Mouse (Mus musculus) kidney, postnatal 14 days (tissue): ENCODE data around the gene Sf3b6.
A peak's percentile ranks its signal among the peaks of the same experiment; 100 is the strongest.

ENCODE experiments used
- DNase-seq: peaks from one replicate; pipeline ENCODE4 v3.0.0; 2022; ENCODE audit warnings: mixed read lengths

Gene Sf3b6

GRCm38 (mm10) chr12:4841392-4841887 lies 24.1 kb downstream of the Sf3b6 start, which contains the start of gene Fkbp1b:
Gene Fkbp1b, minus strand, starts transcription at chr12:4841591.
- DNase-seq = peak; percentile 78

GRCm38 (mm10) chr12:4842456-4842855 lies 25.1 kb downstream of the Sf3b6 start:
- no peak for DNase-seq

GRCm38 (mm10) chr12:4842890-4843597 lies 25.7 kb downstream of the Sf3b6 start, which contains the start of gene Wdcp:
Gene Wdcp, plus strand, starts transcription at chr12:4843303.
- peak; percentile 94 for DNase-seq

- peak; percentile 54 for DNase-seq
Measured at GRCm38 (mm10) chr12:4843741-4844140, 26.4 kb downstream of the Sf3b6 start.

- DNase-seq = no peak
Measured at GRCm38 (mm10) chr12:4856160-4856559, 38.8 kb downstream of the Sf3b6 start.

- DNase-seq = no peak
Measured at GRCm38 (mm10) chr12:4856834-4857233, 39.5 kb downstream of the Sf3b6 start.

GRCm38 (mm10) chr12:4859241-4859914 lies 42.0 kb downstream of the Sf3b6 start:
- DNase-seq = no peak

- no peak for DNase-seq
Measured at GRCm38 (mm10) chr12:4862672-4863071, 45.3 kb downstream of the Sf3b6 start.

- peak; percentile 89 for DNase-seq
Measured at GRCm38 (mm10) chr12:4863654-4864337, 46.5 kb downstream of the Sf3b6 start.

- DNase-seq = no peak
Measured at GRCm38 (mm10) chr12:4864338-4864690, 47.0 kb downstream of the Sf3b6 start.

GRCm38 (mm10) chr12:4868924-4869323 lies 51.6 kb downstream of the Sf3b6 start:
- no peak for DNase-seq

- DNase-seq = no peak
Measured at GRCm38 (mm10) chr12:4871260-4871659, 53.9 kb downstream of the Sf3b6 start.

GRCm38 (mm10) chr12:4872273-4872672 lies 54.9 kb downstream of the Sf3b6 start:
- DNase-seq = no peak

GRCm38 (mm10) chr12:4872983-4873477 lies 55.7 kb downstream of the Sf3b6 start:
- no peak for DNase-seq

- DNase-seq = no peak
Measured at GRCm38 (mm10) chr12:4873531-4873930, 56.2 kb downstream of the Sf3b6 start.

- DNase-seq = peak; percentile 86
Measured at GRCm38 (mm10) chr12:4874161-4874927, 57.0 kb downstream of the Sf3b6 start, which contains the start of gene Mfsd2b. Gene Mfsd2b, minus strand, starts transcription at chr12:4874359.

GRCm38 (mm10) chr12:4875623-4876022 lies 58.3 kb downstream of the Sf3b6 start:
- no peak for DNase-seq
